Mouse (Mus musculus) liver, adult 2 months (tissue): ENCODE results near the gene Vps72.

Experiments
- CTCF ChIP-seq: fragments of 200-500 bp; IDR thresholded peaks from 2 replicates; pipeline ENCODE4 v1.5.1; 2011; ENCODE audit warnings: low read depth, low read length, control low read depth
- POLR2A ChIP-seq: fragments of 200-500 bp; IDR thresholded peaks from 2 replicates; pipeline ENCODE4 v1.6.1; 2011; ENCODE audit warnings: low read length, control low read depth; ENCODE audit not compliant: insufficient read depth; ENCODE audit errors: extremely low read depth

- no peak for TF ChIP-seq POLR2A
- no peak for TF ChIP-seq CTCF
Observed at GRCm38 (mm10) chr3:95124972-95125371, 14.2 kb downstream of the Vps72 start.
